Mouse (Mus musculus) bone marrow, adult 2 months (tissue): ENCODE results near the gene Kdm4a.

Source experiments
- CTCF ChIP-seq: fragments of 200-500 bp; IDR thresholded peaks from 2 replicates; pipeline ENCODE4 v1.5.1; 2011; ENCODE audit warnings: low read length, control low read depth; ENCODE audit not compliant: control insufficient read depth, insufficient read depth
- POLR2A ChIP-seq: fragments of 200-500 bp; IDR thresholded peaks from 2 replicates; pipeline ENCODE4 v1.6.1; 2011; ENCODE audit warnings: low read depth, mild to moderate bottlenecking, control low read depth, low read length, borderline replicate concordance; ENCODE audit not compliant: control insufficient read depth

DNA sequence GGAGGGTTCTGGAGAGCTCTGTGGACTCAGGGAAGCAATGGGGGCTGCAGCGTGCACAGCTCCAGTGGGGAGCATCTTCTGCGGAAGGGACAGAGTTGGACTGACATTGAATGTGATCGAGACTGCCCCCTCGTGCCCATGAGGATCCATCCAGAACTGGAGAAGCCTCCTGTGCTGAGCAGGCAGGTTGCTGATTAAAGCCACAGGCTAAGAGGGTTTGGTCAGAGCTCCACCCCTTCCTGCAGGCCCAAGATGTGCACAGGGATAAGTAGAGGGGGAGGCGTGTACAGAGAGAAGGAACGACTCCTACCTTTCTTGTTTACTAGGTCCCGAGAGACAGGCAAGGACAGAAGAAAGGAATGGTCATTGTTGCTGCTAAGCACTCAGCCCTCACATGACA lies 41.4 kb upstream of the Kdm4a start:
- no peak for TF ChIP-seq CTCF
- no peak for TF ChIP-seq POLR2A
